Mouse (Mus musculus) forebrain, embryonic 10.5 days (tissue): ENCODE results near the gene Foxred1. TPM values are rescaled to one million over a fixed set of nuclear protein-coding genes. Genes with fewer than 3 reads are reported as not detected.

Source experiments
- DNase-seq: peaks from one replicate; pipeline ENCODE4 v3.0.0-alpha.2; 2017; ENCODE audit warnings: low spot score; ENCODE audit errors: extremely low spot score
- H3K27ac ChIP-seq: fragments of 300-500 bp; sonication (generic); 2 replicates; pipeline ENCODE4 v1.5.1; 2016; ENCODE audit warnings: mild to moderate bottlenecking
- H3K27me3 ChIP-seq: fragments of 300-500 bp; sonication (generic); 2 replicates; pipeline ENCODE4 v1.6.1; 2016; ENCODE audit warnings: mild to moderate bottlenecking; ENCODE audit not compliant: poor library complexity, severe bottlenecking
- H3K36me3 ChIP-seq: fragments of 300-500 bp; sonication (generic); replicated peaks from 2 replicates; pipeline ENCODE4 v1.6.1; 2016; ENCODE audit warnings: mild to moderate bottlenecking, moderate library complexity
- H3K4me1 ChIP-seq: fragments of 300-500 bp; sonication (generic); 2 replicates; pipeline ENCODE4 v1.6.1; 2016
- H3K4me3 ChIP-seq: fragments of 300-500 bp; sonication (generic); 2 replicates; pipeline ENCODE4 v1.5.1; 2016; ENCODE audit warnings: mild to moderate bottlenecking, moderate library complexity
- H3K9me3 ChIP-seq: fragments of 300-500 bp; sonication (generic); 2 replicates; pipeline ENCODE4 v1.6.1; 2016; ENCODE audit warnings: mild to moderate bottlenecking, moderate library complexity
- WGBS: fragments of 180-500 bp; shearing (Covaris S2); methylation state at CpG from one replicate; pipeline ENCODE4 v1.1.7; 2016; 5-methylcytosine and 5-hydroxymethylcytosine counted together
- polyA plus RNA-seq: library from polyadenylated mRNA; unstranded; fragments of >200 nt; fragmentation: Nextera tagmentation; extraction: Ambion mirVana; gene quantifications from 2 replicates; pipeline ENCODE4 v1.2.1, GENCODE M21; 2016

The Foxred1 gene
- polyA plus RNA-seq, 1 experiment from 2014 or later, result 55.3 TPM

DNA sequence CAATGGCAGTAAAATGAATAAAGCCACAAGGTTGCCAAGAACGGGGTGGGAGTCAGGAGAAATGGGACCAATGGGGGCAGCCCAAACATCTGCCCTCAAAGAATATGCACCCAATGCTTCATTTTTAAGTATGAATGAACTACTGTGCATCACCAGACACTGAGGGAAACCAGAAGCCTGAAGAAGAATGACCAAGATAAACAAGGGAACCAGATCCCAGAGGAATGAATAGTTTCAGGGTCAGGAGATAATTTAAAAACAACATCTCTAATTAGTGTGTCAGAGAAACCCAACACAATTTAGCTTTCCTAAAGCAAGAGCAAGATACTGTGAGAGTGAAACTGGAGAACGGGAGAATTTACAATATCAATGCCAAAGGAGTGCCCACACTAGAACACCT lies 50.2 kb downstream of the Foxred1 start:
- Histone ChIP-seq H3K9me3 (no peaks in the 10 kb centered on the region), H3K27me3 (no peaks in the 10 kb centered on the region), H3K36me3 (peaks cover 31% of the 10 kb centered on the region), H3K27ac (no peak overlapping the region), H3K4me1 (peaks cover 15% of the 10 kb centered on the region), H3K4me3 (no peak overlapping the region)
- WGBS, result 75% methylated on average over 2 of the region's 2 CpGs
- no peak for DNase-seq

DNA sequence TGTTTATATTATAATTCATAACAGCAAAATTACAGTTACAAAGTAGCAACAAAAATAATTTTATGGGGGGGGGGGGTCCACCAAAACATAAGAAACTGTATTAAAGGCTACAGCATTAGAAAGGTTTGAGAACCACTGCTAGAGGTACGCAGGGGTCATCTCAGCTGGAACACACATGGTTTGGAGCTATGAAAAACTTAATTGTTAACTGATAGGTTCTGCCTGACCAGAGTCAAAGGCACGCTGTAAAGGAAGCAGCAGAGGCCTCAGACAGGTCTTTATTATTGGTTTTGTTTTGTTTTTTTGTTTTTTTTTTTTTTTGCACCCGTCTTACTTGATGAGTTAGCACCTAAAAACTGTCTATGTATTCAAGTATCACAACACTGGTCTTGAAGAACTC lies 52.4 kb downstream of the Foxred1 start:
- WGBS, result 81% methylated on average over 3 of the region's 3 CpGs
- DNase-seq, result no peak
- no peaks in the 10 kb centered on the region for H3K9me3 ChIP-seq
- H3K36me3 ChIP-seq, result peaks cover 23% of the 10 kb centered on the region
- H3K4me3 ChIP-seq, result no peak overlapping the region
- peaks cover 15% of the 10 kb centered on the region for H3K4me1 ChIP-seq
- no peaks in the 10 kb centered on the region for H3K27me3 ChIP-seq
- no peak overlapping the region for H3K27ac ChIP-seq

DNA sequence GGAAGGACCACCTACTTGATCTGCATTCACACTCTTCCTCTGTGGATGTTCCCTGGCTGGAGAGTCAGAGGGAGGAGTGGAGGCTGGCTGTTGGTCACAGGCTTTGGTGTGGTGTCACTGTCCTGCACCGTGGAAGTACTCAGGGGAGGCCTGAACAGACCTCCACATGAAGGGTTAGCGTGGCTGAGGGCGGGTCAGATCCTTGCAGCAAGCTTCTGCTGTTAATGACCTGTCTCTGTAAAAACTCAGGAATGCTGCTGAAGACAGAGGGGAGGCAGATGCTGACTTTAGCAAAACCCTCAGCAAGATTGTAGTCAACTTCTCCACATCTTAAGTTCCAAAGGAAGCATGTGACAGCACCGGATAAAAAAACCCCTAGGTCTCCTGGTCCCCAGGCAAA lies 54.0 kb downstream of the Foxred1 start:
- H3K9me3 ChIP-seq, result no peaks in the 10 kb centered on the region
- no peak for DNase-seq
- no peak overlapping the region for H3K27ac ChIP-seq
- peaks cover 15% of the 10 kb centered on the region for H3K4me1 ChIP-seq
- WGBS, result 93% methylated on average over 4 of the region's 4 CpGs
- H3K36me3 ChIP-seq, result peaks cover 15% of the 10 kb centered on the region; the same call in 1 of the 2 replicates
- no peak overlapping the region for H3K4me3 ChIP-seq
- H3K27me3 ChIP-seq, result no peaks in the 10 kb centered on the region

DNA sequence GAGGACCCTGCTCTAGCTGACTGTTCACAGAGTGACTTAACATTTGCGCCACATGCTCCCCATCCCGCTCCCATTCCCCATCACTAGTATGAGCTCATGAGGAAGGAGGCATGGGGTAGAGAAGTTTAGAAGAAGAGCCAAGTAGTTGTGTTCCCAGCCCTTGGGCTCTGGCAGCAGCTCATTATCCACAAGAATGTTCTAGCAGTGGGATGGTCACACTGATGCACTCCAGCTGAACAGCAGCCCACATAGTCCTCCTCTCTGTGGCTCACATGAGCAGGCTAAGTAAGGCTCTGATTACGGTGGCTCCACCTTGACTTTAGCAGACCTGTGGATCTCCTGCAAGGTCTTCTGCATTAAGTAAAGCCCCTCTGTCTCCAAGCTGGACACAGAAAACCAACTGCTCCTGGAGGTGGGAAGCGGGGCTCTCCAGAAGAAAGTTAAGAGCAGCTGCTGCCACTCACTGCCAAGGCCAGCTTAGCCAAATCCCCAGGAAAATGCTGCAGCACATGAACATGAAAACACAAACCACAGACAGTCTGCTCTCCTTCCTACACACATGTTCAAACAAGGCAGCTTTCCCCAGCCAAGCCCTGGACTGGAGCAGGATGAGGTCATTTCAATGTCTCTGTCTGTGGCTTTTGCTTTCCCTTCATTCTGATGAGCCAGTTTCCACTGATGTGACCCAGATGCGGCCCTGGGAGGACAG lies 54.7 kb downstream of the Foxred1 start:
- Histone ChIP-seq H3K9me3 (no peaks in the 10 kb centered on the region), H3K27ac (no peak overlapping the region), H3K4me3 (no peak overlapping the region), H3K27me3 (no peaks in the 10 kb centered on the region), H3K4me1 (peaks cover 13% of the 10 kb centered on the region), H3K36me3 (peaks cover 15% of the 10 kb centered on the region; the same call in 1 of the 2 replicates)
- WGBS, result 92% methylated on average over 5 of the region's 5 CpGs
- DNase-seq, result no peak

Other genes with a start within 250 kb of the Foxred1 start
- gene St3gal4, start 91.8 kb downstream of the Foxred1 start, polyA plus RNA-seq, result 14.5 and 15.0 TPM in 2 replicates
- gene Dcps, start 35.0 kb downstream of the Foxred1 start, polyA plus RNA-seq, result 106 and 113 TPM in 2 replicates
- gene Srpr, start 10.9 kb downstream of the Foxred1 start, polyA plus RNA-seq, result 78.8 and 81.3 TPM in 2 replicates
- 18.8 and 21.9 TPM in 2 replicates for gene Tirap, start 10.8 kb downstream of the Foxred1 start, polyA plus RNA-seq
- 64.9 and 70.2 TPM in 2 replicates for gene Fam118b, start 56.8 kb upstream of the Foxred1 start, polyA plus RNA-seq
- gene Rpusd4, start 56.8 kb upstream of the Foxred1 start, polyA plus RNA-seq, result 33.3 TPM in 2 replicates
- gene Cdon, start 210.1 kb upstream of the Foxred1 start, polyA plus RNA-seq, result 13.4 and 16.2 TPM in 2 replicates